Mouse (Mus musculus): ENCODE measurements around the gene Rgs19.
A peak's percentile ranks its signal among the peaks of the same experiment; 100 is the strongest.

Rgs19 gene

GRCm38 (mm10) chr2:181693339-181694280, at the start of gene Rgs19:
Gene Rgs19 (minus strand): TSS chr2:181693977.
- peak; percentile 48 to 72 for DNase-seq (ENCODE audit: low spot score in 2 of 2)

GRCm38 (mm10) chr2:181730051-181730450, 36.3 kb upstream of the Rgs19 start:
- no peak for DNase-seq (ENCODE audit: low spot score in 2 of 2)

GRCm38 (mm10) chr2:181727659-181728262, 34.0 kb upstream of the Rgs19 start:
- no peak for DNase-seq (ENCODE audit: low spot score in 2 of 2)

GRCm38 (mm10) chr2:181722213-181722612, 28.4 kb upstream of the Rgs19 start:
- peak in 1 of 2 experiments; percentile 54 for DNase-seq (ENCODE audit: low spot score in 2 of 2)

GRCm38 (mm10) chr2:181721200-181721599, 27.4 kb upstream of the Rgs19 start:
- no peak for DNase-seq (ENCODE audit: low spot score in 2 of 2)

- no peak for DNase-seq (ENCODE audit: low spot score in 2 of 2)
These were observed 26.3 kb upstream of the Rgs19 start for GRCm38 (mm10) chr2:181720061-181720460.

GRCm38 (mm10) chr2:181716991-181717390, 23.2 kb upstream of the Rgs19 start:
- no peak for DNase-seq (ENCODE audit: low spot score in 2 of 2)

- DNase-seq (ENCODE audit: low spot score in 2 of 2), result no peak
These were observed 21.6 kb upstream of the Rgs19 start for GRCm38 (mm10) chr2:181715382-181715781.

- DNase-seq (ENCODE audit: low spot score in 2 of 2), result peak; percentile 44 to 56
These were observed 21.1 kb upstream of the Rgs19 start, which contains the start of gene Oprl1 for GRCm38 (mm10) chr2:181714903-181715326. Gene Oprl1 (plus strand): TSS chr2:181715016.

- DNase-seq (ENCODE audit: low spot score in 2 of 2), result no peak
These were observed 20.0 kb upstream of the Rgs19 start for GRCm38 (mm10) chr2:181713749-181714148.

GRCm38 (mm10) chr2:181706668-181707067, 12.9 kb upstream of the Rgs19 start:
- no peak for DNase-seq (ENCODE audit: low spot score in 2 of 2)

GRCm38 (mm10) chr2:181698241-181698640, 4.5 kb upstream of the Rgs19 start, which contains the start of gene Lkaaear1:
Gene Lkaaear1 (minus strand): TSS chr2:181698442.
- DNase-seq (ENCODE audit: low spot score in 2 of 2), result no peak

- DNase-seq (ENCODE audit: low spot score in 2 of 2), result no peak
These were observed 3.1 kb upstream of the Rgs19 start for GRCm38 (mm10) chr2:181696801-181697420.

GRCm38 (mm10) chr2:181695776-181696175, 2.0 kb upstream of the Rgs19 start:
- no peak for DNase-seq (ENCODE audit: low spot score in 2 of 2)

- no peak for DNase-seq (ENCODE audit: low spot score in 2 of 2)
These were observed 804 bp upstream of the Rgs19 start for GRCm38 (mm10) chr2:181694581-181694980.

- DNase-seq (ENCODE audit: low spot score in 2 of 2), result no peak
These were observed 1.5 kb downstream of the Rgs19 start for GRCm38 (mm10) chr2:181692304-181692703.

GRCm38 (mm10) chr2:181691571-181691970, 2.2 kb downstream of the Rgs19 start:
- DNase-seq (ENCODE audit: low spot score in 2 of 2), result no peak

GRCm38 (mm10) chr2:181691083-181691482, 2.7 kb downstream of the Rgs19 start:
- DNase-seq (ENCODE audit: low spot score in 2 of 2), result no peak

- no peak for DNase-seq (ENCODE audit: low spot score in 2 of 2)
These were observed 4.2 kb downstream of the Rgs19 start for GRCm38 (mm10) chr2:181689466-181690160.

- no peak for DNase-seq (ENCODE audit: low spot score in 2 of 2)
These were observed 6.2 kb downstream of the Rgs19 start for GRCm38 (mm10) chr2:181687586-181687985.

- no peak for DNase-seq (ENCODE audit: low spot score in 2 of 2)
These were observed 8.1 kb downstream of the Rgs19 start for GRCm38 (mm10) chr2:181685686-181686085.

GRCm38 (mm10) chr2:181684713-181685112, 9.1 kb downstream of the Rgs19 start:
- no peak for DNase-seq (ENCODE audit: low spot score in 2 of 2)
